18 mouse cellular contexts compared by ENCODE assay signal in the genomic region with DNA sequence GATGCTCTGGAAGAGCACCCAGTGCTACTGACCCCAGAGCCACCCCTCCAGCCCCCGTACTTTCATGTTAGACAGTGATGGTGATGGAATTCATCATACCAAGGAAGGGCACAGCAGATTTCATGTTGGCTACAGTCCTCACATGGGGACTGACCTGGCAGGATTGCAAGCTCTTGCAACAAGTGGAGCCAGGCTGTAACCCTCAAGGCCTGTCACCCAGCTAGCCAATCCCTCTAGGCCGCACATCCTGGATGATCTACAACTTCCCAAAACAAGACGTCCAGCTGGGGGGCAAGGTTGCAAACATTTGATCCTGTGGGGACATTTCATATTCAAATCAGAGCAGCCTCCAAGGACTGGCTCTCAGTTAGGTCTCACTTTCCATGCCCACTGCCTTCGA. TPM values are rescaled to one million over a fixed set of nuclear protein-coding genes. Genes with fewer than 3 reads are reported as not detected.
DNase-seq lines count a peak whose midpoint lies in the region; ATAC-seq and TF ChIP-seq lines count a peak whose summit lies in the region.
"Had no signal": no experiment of that assay in that cellular context is flagged by ENCODE, and none has a peak within 500 bp of the region (broad histone marks: within the 10 kb centered on the region; RNA-seq: fewer than 3 reads in every experiment).

No protein-coding gene starts in this region.

- peak; percentile 59 for DNase-seq in gastrocnemius, adult 2 months
- no peak for DNase-seq in gastrocnemius, postnatal 36 days
- no peak for DNase-seq in lung, embryonic 14.5 days
- no peak for DNase-seq in lung, adult 2 months
- no peak for DNase-seq in cerebellum, adult 9-11 months
- no peak for DNase-seq in ovary, postnatal 10 days (ENCODE audit: low spot score)
- DNase-seq: cerebellum, postnatal 10 days; layer of hippocampus, postnatal 36 days; liver, postnatal 0 days; spleen, adult 18-20 months had no signal

- no peak for ATAC-seq in lung, embryonic 14.5 days (ENCODE audit: insufficient read depth)
- no peak for ATAC-seq in heart, embryonic 16.5 days (replicated peaks; ENCODE audit: extremely low read depth, insufficient read depth, low FRiP score)
- ATAC-seq in hindbrain, embryonic 16.5 days = no peak
- ATAC-seq: intestine, postnatal 0 days; liver, postnatal 0 days had no signal

- peak overlapping the region; percentile 90 for H3K27ac ChIP-seq in gastrocnemius, adult 2 months
- H3K27ac ChIP-seq in lung, embryonic 14.5 days (ENCODE audit: low read depth) = peak overlapping the region; percentile 32; the same call in 1 of the 2 replicates
- H3K27ac ChIP-seq in heart, embryonic 16.5 days (ENCODE audit: low read length) = peak overlapping the region; percentile 96
- H3K27ac ChIP-seq in hindbrain, embryonic 16.5 days (ENCODE audit: low read depth, low read length) = no peak overlapping the region
- H3K27ac ChIP-seq: forebrain, embryonic 10.5 days; hindbrain, embryonic 12.5 days; limb, embryonic 12.5 days; midbrain, embryonic 10.5 days; stomach, postnatal 0 days had no signal

- no peak overlapping the region for H3K9ac ChIP-seq in lung, embryonic 14.5 days
- H3K9ac ChIP-seq in heart, embryonic 16.5 days (ENCODE audit: low read length) = peak overlapping the region; percentile 50
- H3K9ac ChIP-seq in hindbrain, embryonic 16.5 days (ENCODE audit: low read depth, low read length) = no peak overlapping the region
- H3K9ac ChIP-seq: hindbrain, embryonic 12.5 days; limb, embryonic 12.5 days; liver, postnatal 0 days had no signal

- WGBS in lung, embryonic 14.5 days = 70% methylated on average over 4 of the region's 4 CpGs
- 63% methylated on average over 4 of the region's 4 CpGs for WGBS in lung, adult 2 months
- WGBS in heart, embryonic 16.5 days = 51% methylated on average over 4 of the region's 4 CpGs
- WGBS in hindbrain, embryonic 16.5 days = 70% methylated on average over 4 of the region's 4 CpGs

- no peak for TF ChIP-seq POLR2A in lung, adult 2 months (IDR thresholded peaks at IDR 0.05; ENCODE audit: borderline replicate concordance, extremely low read depth, low read depth, low read length)

- H3K36me3 ChIP-seq in lung, embryonic 14.5 days (ENCODE audit: insufficient read depth) = no peaks in the 10 kb centered on the region
- no peaks in the 10 kb centered on the region; the same call in 1 of the 2 replicates for H3K36me3 ChIP-seq in heart, embryonic 16.5 days (ENCODE audit: control insufficient read depth, insufficient read depth)
- H3K36me3 ChIP-seq in hindbrain, embryonic 16.5 days (ENCODE audit: control insufficient read depth, insufficient read depth, low read length) = no peaks in the 10 kb centered on the region
- H3K36me3 ChIP-seq: forebrain, embryonic 10.5 days; hindbrain, embryonic 12.5 days; limb, embryonic 12.5 days; midbrain, embryonic 10.5 days had no signal

- no peaks in the 10 kb centered on the region for H3K27me3 ChIP-seq in lung, embryonic 14.5 days (ENCODE audit: insufficient read depth, low read length)
- no peaks in the 10 kb centered on the region for H3K27me3 ChIP-seq in heart, embryonic 16.5 days (ENCODE audit: control insufficient read depth, insufficient read depth, low read length)
- H3K27me3 ChIP-seq in hindbrain, embryonic 16.5 days (replicated peaks; ENCODE audit: control insufficient read depth, insufficient read depth, low read length) = no peaks in the 10 kb centered on the region; the same call in 1 of the 2 replicates
- H3K27me3 ChIP-seq: hindbrain, embryonic 12.5 days had no signal

- H3K4me2 ChIP-seq in lung, embryonic 14.5 days = no peak overlapping the region
- no peak overlapping the region for H3K4me2 ChIP-seq in heart, embryonic 16.5 days (ENCODE audit: low read depth, low read length)
- H3K4me2 ChIP-seq in hindbrain, embryonic 16.5 days (ENCODE audit: low read length) = no peak overlapping the region
- H3K4me2 ChIP-seq: hindbrain, embryonic 12.5 days; limb, embryonic 12.5 days had no signal

- no peak overlapping the region for H3K4me3 ChIP-seq in gastrocnemius, adult 2 months
- no peak overlapping the region for H3K4me3 ChIP-seq in lung, embryonic 14.5 days (ENCODE audit: low read depth, low read length)
- no peak overlapping the region for H3K4me3 ChIP-seq in lung, adult 2 months (replicated peaks; ENCODE audit: extremely low read depth, low read depth, low read length)
- no peak overlapping the region for H3K4me3 ChIP-seq in heart, embryonic 16.5 days (ENCODE audit: low read length)
- no peak overlapping the region for H3K4me3 ChIP-seq in hindbrain, embryonic 16.5 days (ENCODE audit: low read length)
- H3K4me3 ChIP-seq: forebrain, embryonic 10.5 days; hindbrain, embryonic 12.5 days; limb, embryonic 12.5 days; midbrain, embryonic 10.5 days had no signal

- no peaks in the 10 kb centered on the region for H3K9me3 ChIP-seq in lung, embryonic 14.5 days (ENCODE audit: low read depth, low read length)
- H3K9me3 ChIP-seq in heart, embryonic 16.5 days (replicated peaks; ENCODE audit: control insufficient read depth, low read length) = peaks cover 2% of the 10 kb centered on the region; the same call in 1 of the 2 replicates
- H3K9me3 ChIP-seq in hindbrain, embryonic 16.5 days (ENCODE audit: control insufficient read depth, low read length) = no peaks in the 10 kb centered on the region
- H3K9me3 ChIP-seq: hindbrain, embryonic 12.5 days had no signal

- intact Hi-C loops in gastrocnemius, adult 2 months (cut with DNase I) = no loop called here
- intact Hi-C loops in gastrocnemius, postnatal 36 days (cut with DNase I) = loop anchor here (5.0 kb wide), 1 partner anchor 87 kb away; no protein-coding TSS in a partner anchor

- no peaks in the 10 kb centered on the region; the same call in 1 of the 2 replicates for H3K4me1 ChIP-seq in lung, embryonic 14.5 days (ENCODE audit: insufficient read depth)
- H3K4me1 ChIP-seq in lung, adult 2 months (ENCODE audit: control insufficient read depth, insufficient read depth, low read length) = no peaks in the 10 kb centered on the region
- peaks cover 16% of the 10 kb centered on the region for H3K4me1 ChIP-seq in heart, embryonic 16.5 days (ENCODE audit: control insufficient read depth, insufficient read depth, low read length)
- no peaks in the 10 kb centered on the region for H3K4me1 ChIP-seq in hindbrain, embryonic 16.5 days (ENCODE audit: control insufficient read depth, insufficient read depth, low read depth, low read length)
- H3K4me1 ChIP-seq: forebrain, embryonic 10.5 days; hindbrain, embryonic 12.5 days; limb, embryonic 12.5 days had no signal

- TF ChIP-seq CTCF in gastrocnemius, adult 2 months (IDR thresholded peaks at IDR 0.05) = no peak
- TF ChIP-seq CTCF in lung, embryonic 14.5 days (IDR thresholded peaks at IDR 0.05; ENCODE audit: low read depth) = no peak
- TF ChIP-seq CTCF in lung, adult 2 months (IDR thresholded peaks at IDR 0.05; ENCODE audit: insufficient read depth, low read length) = no peak

RNA-seq across cellular contexts. Expression of gene Ccdc69, which starts 6.7 kb away (rescaled TPM):
- total RNA-seq in gastrocnemius, adult 2 months (2021) = 1 to 10 TPM; 3.6 to 3.9 TPM
- total RNA-seq in gastrocnemius, postnatal 36 days (2021) = 1 to 10 TPM; 3.5 to 4.9 TPM
- polyA plus RNA-seq in lung, embryonic 14.5 days (2014; fragmentation: Nextera tagmentation; extraction: Ambion mirVana) = 1.9 and 2.4 TPM in 2 replicates
- 2.2 and 4.1 TPM in 2 replicates for polyA plus RNA-seq in lung, adult 2 months (2012; rRNA removed)
- 22.6 and 25.1 TPM in 2 replicates for polyA plus RNA-seq in heart, embryonic 16.5 days (2015; fragmentation: Nextera tagmentation; extraction: Ambion mirVana)
- 0.50 and 1.00 TPM in 2 replicates for polyA plus RNA-seq in hindbrain, embryonic 16.5 days (2015; fragmentation: Nextera tagmentation; extraction: Ambion mirVana)

RNA-seq across cellular contexts. Expression of gene Gm2a, which starts 13.3 kb away (rescaled TPM):
- 1 to 10 TPM; 6.5 to 6.7 TPM for total RNA-seq in gastrocnemius, adult 2 months (2021)
- total RNA-seq in gastrocnemius, postnatal 36 days (2021) = 1 to 10 TPM; 7.0 to 7.2 TPM
- 15.4 and 18.4 TPM in 2 replicates for polyA plus RNA-seq in lung, embryonic 14.5 days (2014; fragmentation: Nextera tagmentation; extraction: Ambion mirVana)
- polyA plus RNA-seq in lung, adult 2 months (2012; rRNA removed) = 50.9 and 70.4 TPM in 2 replicates
- 36.7 and 38.5 TPM in 2 replicates for polyA plus RNA-seq in heart, embryonic 16.5 days (2015; fragmentation: Nextera tagmentation; extraction: Ambion mirVana)
- 39.0 and 45.8 TPM in 2 replicates for polyA plus RNA-seq in hindbrain, embryonic 16.5 days (2015; fragmentation: Nextera tagmentation; extraction: Ambion mirVana)

RNA-seq across cellular contexts. Expression of gene Anxa6, which starts 51.4 kb away (rescaled TPM):
- total RNA-seq in gastrocnemius, adult 2 months (2021) = 100 to 1,000 TPM; 166 to 187 TPM
- total RNA-seq in gastrocnemius, postnatal 36 days (2021) = 100 to 1,000 TPM; 168 to 176 TPM
- 406 and 411 TPM in 2 replicates for polyA plus RNA-seq in lung, embryonic 14.5 days (2014; fragmentation: Nextera tagmentation; extraction: Ambion mirVana)
- 151 and 170 TPM in 2 replicates for polyA plus RNA-seq in lung, adult 2 months (2012; rRNA removed)
- polyA plus RNA-seq in heart, embryonic 16.5 days (2015; fragmentation: Nextera tagmentation; extraction: Ambion mirVana) = 340 and 364 TPM in 2 replicates
- polyA plus RNA-seq in hindbrain, embryonic 16.5 days (2015; fragmentation: Nextera tagmentation; extraction: Ambion mirVana) = 72.4 and 84.0 TPM in 2 replicates
